Mouse (Mus musculus): ENCODE measurements around the gene Tmem234.
A peak's percentile ranks its signal among the peaks of the same experiment; 100 is the strongest.

The Tmem234 gene

GRCm38 (mm10) chr4:129578466-129578865 lies 22.0 kb upstream of the Tmem234 start, which contains the start of gene Fam167b:
TSS of gene Fam167b (minus strand) at chr4:129578549.
- DNase-seq (ENCODE audit: low spot score in 2 of 2) = no peak

DNA sequence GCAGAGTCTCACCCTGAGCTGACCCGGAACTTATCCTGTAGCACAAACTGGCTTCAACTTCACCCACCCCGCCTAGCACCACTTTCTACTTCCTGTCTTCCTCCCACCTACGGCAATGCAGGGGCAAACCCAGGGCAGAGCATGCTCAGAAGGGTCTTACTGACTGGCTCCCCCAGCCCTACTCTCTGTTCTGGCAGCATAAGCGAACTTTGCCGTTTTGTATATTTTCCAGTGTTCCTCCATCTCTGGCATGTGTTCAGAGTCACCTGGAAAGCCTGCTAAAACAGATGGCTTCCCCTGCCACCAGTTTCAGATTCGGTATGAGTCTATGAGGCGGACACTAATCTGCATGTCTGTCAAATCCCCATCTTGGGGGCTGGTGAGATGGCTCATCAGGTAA lies 20.1 kb upstream of the Tmem234 start:
- peak; percentile 65 to 67 for DNase-seq (ENCODE audit: low spot score in 2 of 2)

DNA sequence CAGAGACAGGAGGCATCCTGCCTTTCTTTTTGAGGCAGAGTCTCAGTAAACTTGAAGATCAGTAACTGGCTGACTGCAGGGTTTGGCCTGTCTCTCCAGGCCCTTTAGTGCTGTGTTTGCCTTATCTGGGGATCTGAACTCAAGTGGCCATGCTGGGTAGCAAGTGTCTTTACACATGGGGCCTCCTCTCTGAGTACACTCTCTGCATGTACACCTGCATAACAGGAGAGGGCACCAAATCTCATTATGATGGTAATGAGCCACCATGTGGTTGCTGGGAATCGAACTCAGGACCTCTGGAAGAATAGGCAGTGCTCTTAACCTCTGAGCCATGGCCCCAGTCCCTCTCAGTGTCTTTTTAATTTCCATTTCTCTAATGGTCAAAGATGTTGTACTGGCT lies 18.2 kb upstream of the Tmem234 start:
- no peak for DNase-seq (ENCODE audit: low spot score in 2 of 2)

DNA sequence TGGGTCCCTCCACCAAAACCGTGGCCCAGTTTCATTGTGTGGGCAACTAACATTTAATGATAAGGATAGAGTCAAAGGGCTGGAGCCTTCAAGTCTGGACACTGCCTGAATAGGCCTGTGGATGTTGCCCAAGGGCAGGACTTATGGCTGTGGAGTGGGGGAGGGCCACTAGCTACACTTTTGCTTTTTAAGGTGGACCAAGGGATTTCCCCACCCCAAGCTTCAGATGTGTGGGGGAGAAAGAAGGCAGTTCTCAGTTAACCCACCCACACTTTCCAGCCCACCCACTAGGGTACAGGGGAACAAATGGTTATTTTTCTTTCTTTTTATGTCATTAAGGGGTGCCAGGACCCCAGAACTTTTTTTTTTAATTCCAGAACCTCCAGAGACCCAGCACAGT lies 16.1 kb upstream of the Tmem234 start:
- DNase-seq (ENCODE audit: low spot score in 2 of 2) = peak; percentile 58 to 65

- peak; percentile 80 to 88 for DNase-seq (ENCODE audit: low spot score in 2 of 2)
Observed at GRCm38 (mm10) chr4:129584884-129585608, 15.4 kb upstream of the Tmem234 start.

DNA sequence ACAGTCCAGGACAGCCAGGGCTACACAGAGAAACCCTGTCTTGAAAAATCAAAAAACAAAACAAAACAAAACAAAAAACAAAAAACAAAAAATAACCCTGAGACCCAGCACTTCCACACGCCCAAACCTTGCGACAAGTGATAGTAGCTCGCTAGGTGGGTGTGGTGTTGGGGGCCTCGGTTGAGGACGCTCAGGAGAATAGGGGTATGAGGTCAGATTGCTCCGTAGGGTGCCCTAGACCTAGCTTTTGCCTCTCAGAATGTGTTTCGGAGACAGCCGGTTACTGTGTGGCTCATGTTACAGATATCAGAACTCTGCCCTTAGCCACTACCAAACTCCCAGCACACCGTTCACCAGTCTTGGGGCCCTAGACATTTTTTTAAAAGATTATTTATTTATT lies 14.7 kb upstream of the Tmem234 start:
- no peak for DNase-seq (ENCODE audit: low spot score in 2 of 2)

GRCm38 (mm10) chr4:129586943-129587342 lies 13.5 kb upstream of the Tmem234 start:
- no peak for DNase-seq (ENCODE audit: low spot score in 2 of 2)

- no peak for DNase-seq (ENCODE audit: low spot score in 2 of 2)
Observed at GRCm38 (mm10) chr4:129588865-129589264, 11.6 kb upstream of the Tmem234 start.

DNA sequence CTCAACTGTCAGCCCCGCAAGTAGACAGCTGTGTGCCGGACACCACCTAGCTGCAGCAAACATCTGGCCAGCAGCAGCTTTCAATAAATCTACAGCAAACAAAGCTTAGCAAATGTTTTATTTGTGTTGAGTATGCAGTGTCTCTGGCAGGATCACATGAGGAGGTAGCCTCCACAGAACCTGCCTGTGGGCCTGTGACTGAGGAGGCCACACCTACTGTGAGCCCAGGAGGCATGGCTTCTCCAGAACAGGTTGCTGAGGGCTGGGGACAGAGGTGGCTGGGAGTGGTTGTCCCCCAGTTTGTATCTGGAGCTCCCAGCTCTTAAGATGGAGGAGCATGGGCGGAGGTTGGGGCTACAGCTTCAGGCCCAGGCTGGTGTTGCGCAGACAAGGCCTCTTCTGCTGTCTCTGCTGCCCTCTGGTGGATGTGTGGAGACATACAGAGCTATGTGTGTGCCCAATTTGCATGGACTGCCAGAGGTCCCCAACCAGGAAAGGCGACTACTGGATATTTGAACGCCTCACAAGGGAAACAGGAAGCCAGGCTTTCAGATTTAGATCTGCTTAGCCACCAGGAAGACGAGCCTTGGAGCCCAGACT lies 8.1 kb downstream of the Tmem234 start:
- peak; percentile 80 to 83 for DNase-seq (ENCODE audit: low spot score in 2 of 2)

- DNase-seq (ENCODE audit: low spot score in 2 of 2) = no peak
Observed at GRCm38 (mm10) chr4:129609139-129609631, 8.7 kb downstream of the Tmem234 start.

DNA sequence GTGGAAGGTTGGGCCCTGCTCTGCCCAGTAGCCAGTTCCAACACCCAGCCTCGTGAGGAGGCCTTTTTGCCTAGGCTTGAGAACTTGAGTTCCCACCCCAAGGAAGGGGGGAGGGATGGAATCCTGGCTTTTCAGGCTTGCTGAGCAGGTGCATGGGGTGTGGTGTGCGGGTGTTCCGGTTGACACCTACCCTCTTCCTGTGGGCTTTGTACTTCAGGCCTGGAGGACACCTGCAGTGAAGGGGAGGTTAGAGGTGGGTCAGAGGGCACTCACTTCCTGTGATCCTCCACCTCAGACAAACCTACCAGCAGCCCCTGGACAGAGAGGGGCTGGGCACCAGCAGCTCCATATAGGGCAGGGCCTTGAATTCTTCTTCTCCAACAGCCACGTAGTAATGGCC lies 9.6 kb downstream of the Tmem234 start:
- no peak for DNase-seq (ENCODE audit: low spot score in 2 of 2)

GRCm38 (mm10) chr4:129610472-129610871 lies 10.0 kb downstream of the Tmem234 start:
- DNase-seq (ENCODE audit: low spot score in 2 of 2) = no peak

DNA sequence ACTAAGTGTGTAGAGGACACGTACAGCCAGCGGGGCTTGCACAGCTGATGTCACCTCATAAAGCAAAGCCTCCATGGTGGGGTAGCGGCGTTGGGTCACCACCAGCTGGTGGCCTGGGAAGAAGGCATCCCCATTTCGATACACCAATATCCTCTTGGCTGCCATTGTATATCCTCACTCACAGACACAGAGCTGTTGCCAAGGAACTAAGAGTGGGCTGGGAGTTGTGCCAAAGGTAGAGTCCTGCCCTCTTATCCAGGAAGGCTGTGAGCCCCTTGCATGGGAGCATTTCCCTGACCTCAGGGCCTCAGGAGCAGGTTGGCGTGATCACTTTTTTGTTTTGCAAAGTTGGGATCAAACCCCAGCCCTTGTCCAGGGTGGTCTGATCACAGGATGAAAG lies 13.6 kb downstream of the Tmem234 start, which contains the start of gene Dcdc2b:
Gene Dcdc2b, minus strand, starts transcription at position 165 of the 400 bp plus-strand sequence.
- DNase-seq (ENCODE audit: low spot score in 2 of 2) = no peak

DNA sequence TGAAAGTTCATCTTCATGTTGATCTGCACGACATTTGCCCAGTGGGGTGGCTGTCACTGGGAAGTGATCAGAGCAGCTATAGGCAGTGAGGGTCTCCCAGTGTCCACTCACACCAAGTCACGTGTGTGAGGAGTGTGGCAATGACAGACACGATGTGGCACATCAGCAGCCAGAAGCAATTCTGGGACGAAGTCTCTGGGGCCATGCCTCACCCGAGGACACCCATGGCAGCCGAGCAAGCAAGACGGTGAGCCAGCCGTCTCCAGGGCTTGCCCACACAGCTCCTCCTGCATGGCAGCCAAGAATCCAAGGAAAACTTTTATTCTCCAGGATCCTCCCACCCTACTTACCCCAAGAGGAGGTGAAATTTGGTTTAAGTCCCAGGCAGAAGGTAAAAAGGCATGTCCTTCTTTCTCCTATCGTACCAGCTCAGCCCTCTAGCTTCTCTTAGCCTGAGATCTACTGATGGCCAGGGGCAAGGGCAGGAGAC lies 15.4 kb downstream of the Tmem234 start:
- no peak for DNase-seq (ENCODE audit: low spot score in 2 of 2)

- DNase-seq (ENCODE audit: low spot score in 2 of 2) = no peak
Observed at GRCm38 (mm10) chr4:129616631-129617030, 16.2 kb downstream of the Tmem234 start.

GRCm38 (mm10) chr4:129617121-129617641 lies 16.7 kb downstream of the Tmem234 start:
- DNase-seq (ENCODE audit: low spot score in 2 of 2) = no peak

GRCm38 (mm10) chr4:129618031-129618430 lies 17.6 kb downstream of the Tmem234 start:
- no peak for DNase-seq (ENCODE audit: low spot score in 2 of 2)

DNA sequence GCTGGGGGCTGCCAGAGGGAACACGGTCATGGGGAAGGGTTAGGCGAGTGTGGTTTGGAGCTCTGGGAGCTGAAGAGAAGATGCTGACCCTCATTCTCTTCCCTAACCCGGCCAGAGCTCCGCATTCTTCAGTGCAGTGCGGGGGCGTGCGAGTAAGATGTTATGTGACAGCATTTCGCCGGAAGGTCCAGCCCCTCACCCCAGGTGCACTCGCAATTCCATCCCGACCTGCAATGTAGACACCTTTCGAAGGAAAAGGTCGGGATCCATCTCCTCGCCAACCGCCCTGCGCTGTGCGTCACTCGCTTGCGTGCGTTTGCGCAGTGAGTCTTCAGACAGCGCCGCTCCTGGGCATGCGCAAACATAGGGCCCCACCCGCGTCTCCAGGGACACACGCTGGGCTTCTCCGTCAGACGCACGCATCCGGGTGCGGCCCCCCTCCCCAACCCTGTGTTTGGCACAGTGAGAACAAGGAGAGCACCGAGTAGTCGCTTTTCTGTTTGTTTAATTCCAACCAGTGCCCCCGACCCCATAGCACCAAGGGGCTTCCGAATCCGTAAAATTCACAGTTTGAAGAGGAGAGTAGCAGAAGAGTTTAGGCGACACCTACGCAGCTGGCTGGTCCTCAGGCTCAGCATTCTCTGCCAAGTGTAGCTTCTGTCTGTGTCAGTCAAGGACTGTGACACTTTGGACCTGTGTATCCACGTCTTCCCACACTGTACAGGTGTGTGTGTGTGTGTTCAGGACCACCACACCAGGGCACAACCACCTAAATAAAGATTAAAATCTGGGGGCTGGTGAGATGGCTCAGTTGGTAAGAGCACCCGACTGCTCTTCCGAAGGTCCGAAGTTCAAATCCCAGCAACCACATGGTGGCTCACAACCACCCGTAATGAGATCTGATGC lies 18.6 kb downstream of the Tmem234 start, which contains the start of gene Iqcc:
Gene Iqcc, minus strand, starts transcription at position 314 of the 906 bp plus-strand sequence.
- peak; percentile 96 for DNase-seq (ENCODE audit: low spot score in 2 of 2)

GRCm38 (mm10) chr4:129620419-129621282 lies 20.2 kb downstream of the Tmem234 start:
- no peak for DNase-seq (ENCODE audit: low spot score in 2 of 2)

DNA sequence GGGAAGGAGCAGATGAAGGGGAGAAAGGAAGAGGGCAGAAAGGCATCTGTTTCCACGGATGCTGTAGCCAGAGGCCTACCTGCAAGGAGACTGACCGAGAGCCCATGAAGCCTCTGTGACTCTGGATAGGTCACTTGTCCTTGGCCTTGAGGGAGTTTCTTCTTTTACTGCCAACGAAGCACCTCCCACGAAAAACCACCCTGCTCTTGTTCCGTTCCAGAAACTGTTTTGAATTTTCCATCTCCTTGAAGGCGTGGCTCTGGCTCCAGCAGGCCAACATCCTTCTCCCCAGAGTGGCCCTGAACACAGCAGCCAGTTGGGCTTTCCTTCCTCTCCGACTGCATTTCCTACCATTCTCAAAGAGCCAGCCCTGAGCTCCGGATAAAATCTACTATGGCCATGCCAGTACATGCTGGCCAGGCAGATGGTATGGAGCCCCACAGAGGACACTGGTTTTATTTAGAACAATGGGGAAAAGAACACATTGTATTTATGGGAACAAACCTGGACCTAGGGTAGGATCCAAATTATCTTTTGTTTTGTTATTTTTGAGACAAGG lies 20.9 kb downstream of the Tmem234 start:
- no peak for DNase-seq (ENCODE audit: low spot score in 2 of 2)

Data from spleen, postnatal 36 days (tissue).